Mouse (Mus musculus): ENCODE data around the gene Fancc. TPM values are rescaled to one million over a fixed set of nuclear protein-coding genes. Genes with fewer than 3 reads are reported as not detected.

Fancc gene
- polyA plus RNA-seq (2015; fragmentation: Nextera tagmentation; extraction: Ambion mirVana), result 15.9 and 16.8 TPM in 2 replicates

- DNase-seq (ENCODE audit: low spot score), result peak; percentile 35
Observed at GRCm38 (mm10) chr13:63496646-63497582, at the start of gene Fancc. Fancc (minus strand) TSS chr13:63497278.

- no peak for DNase-seq (ENCODE audit: low spot score)
Observed at GRCm38 (mm10) chr13:63545291-63545690, 48.2 kb upstream of the Fancc start.

- no peak for DNase-seq (ENCODE audit: low spot score)
Observed at GRCm38 (mm10) chr13:63544967-63545253, 47.8 kb upstream of the Fancc start.

GRCm38 (mm10) chr13:63544119-63544966, 47.3 kb upstream of the Fancc start:
- no peak for DNase-seq (ENCODE audit: low spot score)

- no peak for DNase-seq (ENCODE audit: low spot score)
Observed at GRCm38 (mm10) chr13:63543459-63543858, 46.4 kb upstream of the Fancc start.

GRCm38 (mm10) chr13:63542796-63543384, 45.8 kb upstream of the Fancc start:
- no peak for DNase-seq (ENCODE audit: low spot score)

GRCm38 (mm10) chr13:63541510-63541909, 44.4 kb upstream of the Fancc start:
- no peak for DNase-seq (ENCODE audit: low spot score)

GRCm38 (mm10) chr13:63540584-63540983, 43.5 kb upstream of the Fancc start:
- DNase-seq (ENCODE audit: low spot score), result no peak

- no peak for DNase-seq (ENCODE audit: low spot score)
Observed at GRCm38 (mm10) chr13:63534981-63535380, 37.9 kb upstream of the Fancc start.

- DNase-seq (ENCODE audit: low spot score), result no peak
Observed at GRCm38 (mm10) chr13:63530857-63531256, 33.8 kb upstream of the Fancc start.

GRCm38 (mm10) chr13:63530371-63530764, 33.3 kb upstream of the Fancc start:
- peak; percentile 29 for DNase-seq (ENCODE audit: low spot score)

GRCm38 (mm10) chr13:63529602-63530370, 32.7 kb upstream of the Fancc start:
- DNase-seq (ENCODE audit: low spot score), result no peak

- DNase-seq (ENCODE audit: low spot score), result no peak
Observed at GRCm38 (mm10) chr13:63528852-63529251, 31.8 kb upstream of the Fancc start.

- DNase-seq (ENCODE audit: low spot score), result peak; percentile 95
Observed at GRCm38 (mm10) chr13:63528164-63528675, 31.1 kb upstream of the Fancc start.

- DNase-seq (ENCODE audit: low spot score), result no peak
Observed at GRCm38 (mm10) chr13:63525571-63526197, 28.6 kb upstream of the Fancc start.

- no peak for DNase-seq (ENCODE audit: low spot score)
Observed at GRCm38 (mm10) chr13:63524608-63525570, 27.8 kb upstream of the Fancc start.

- DNase-seq (ENCODE audit: low spot score), result no peak
Observed at GRCm38 (mm10) chr13:63524061-63524460, 27.0 kb upstream of the Fancc start.

- DNase-seq (ENCODE audit: low spot score), result no peak
Observed at GRCm38 (mm10) chr13:63522832-63523231, 25.8 kb upstream of the Fancc start.

- no peak for DNase-seq (ENCODE audit: low spot score)
Observed at GRCm38 (mm10) chr13:63520110-63520509, 23.0 kb upstream of the Fancc start.
